Mouse (Mus musculus) testis, adult 2 months (tissue): Measurements from ENCODE around the gene Shank2.

Experiments used
- CTCF ChIP-seq: fragments of 200-500 bp; IDR thresholded peaks from 2 replicates; pipeline ENCODE4 v1.5.1; 2012; ENCODE audit warnings: low read depth, mild to moderate bottlenecking, inconsistent platforms, low read length, moderate library complexity; ENCODE audit not compliant: control insufficient read depth, insufficient read depth, insufficient replicate concordance
- POLR2A ChIP-seq: fragments of 200-500 bp; IDR thresholded peaks from 2 replicates; pipeline ENCODE4 v1.6.1; 2012; ENCODE audit warnings: low read depth, mild to moderate bottlenecking, inconsistent platforms, low read length, moderate library complexity; ENCODE audit not compliant: control insufficient read depth

DNA sequence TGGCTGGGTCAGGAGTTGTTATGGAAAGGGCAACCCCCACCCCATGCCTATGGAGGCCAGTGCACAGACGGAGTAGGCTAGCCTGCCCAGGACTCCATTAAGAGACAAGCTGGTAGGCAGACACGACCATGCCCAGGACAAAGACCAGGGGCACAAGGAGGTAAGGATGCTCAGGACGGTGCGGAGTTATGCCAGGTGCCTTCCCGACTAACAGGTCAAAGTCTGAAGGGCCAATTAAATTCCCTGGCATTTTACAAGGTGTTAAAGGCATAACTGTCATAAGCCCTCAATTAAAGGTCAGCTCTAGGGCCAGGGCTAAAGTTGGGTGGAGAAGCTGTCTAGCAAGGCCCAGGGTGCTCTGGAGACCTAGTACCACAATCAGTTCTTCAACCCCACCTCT lies 467.0 kb downstream of the Shank2 start:
- TF ChIP-seq POLR2A (no peak), CTCF (no peak)
